Mouse (Mus musculus) adrenal gland, postnatal 36 days (tissue): Measurements from ENCODE around the gene Zranb3. TPM values are rescaled to one million over a fixed set of nuclear protein-coding genes. Genes with fewer than 3 reads are reported as not detected.
"Not testable (repeated sequence)": the region's sequence is repeated elsewhere in the genome, so short reads cannot be mapped to it uniquely, and the experiment has no call there.

ENCODE experiments used
- DNase-seq, 2 experiments: peaks; one replicate each; pipeline ENCODE4 v3.0.0; 2021; ENCODE audit warnings: mixed read lengths in 1 of 2
- total RNA-seq, 2 experiments: library from RNA; stranded (reverse); gene quantifications; 2 replicates each; pipeline ENCODE4 v1.2.3; 2021

The Zranb3 gene
- total RNA-seq, 2 experiments from 2014 or later: 4.3 to 4.6 TPM

DNA sequence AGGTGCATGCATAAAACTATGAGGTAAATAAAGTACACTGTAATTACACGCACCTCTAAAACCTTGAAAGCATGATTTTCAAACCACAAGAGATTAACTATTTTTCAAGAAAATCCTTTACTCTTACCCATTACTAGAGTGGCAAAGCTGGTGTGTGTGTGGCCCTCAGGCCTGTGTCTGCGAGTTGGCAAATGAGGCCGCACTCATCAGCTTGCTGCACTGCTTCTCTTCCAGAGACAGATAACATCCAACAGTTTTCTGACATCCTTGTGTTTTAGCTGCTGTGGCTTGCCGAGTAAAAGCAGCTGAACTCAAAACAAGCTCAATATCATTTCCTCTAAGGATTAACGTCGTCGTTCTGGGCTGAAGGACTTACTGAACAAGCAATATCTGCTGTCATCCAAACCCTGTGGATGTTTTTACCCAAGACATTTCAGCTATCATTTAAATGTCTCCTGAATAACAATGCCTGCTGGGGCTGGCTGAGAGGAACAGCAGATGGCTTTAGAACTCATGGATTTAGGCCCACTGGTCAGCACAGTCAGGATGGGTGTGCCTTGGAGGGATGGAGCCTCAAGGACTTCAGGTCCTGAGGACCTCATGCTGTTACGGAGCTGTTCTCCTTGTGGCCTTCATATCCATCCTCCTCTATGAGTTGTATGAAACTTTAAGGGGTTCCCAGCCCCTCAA lies 42.0 kb downstream of the Zranb3 start:
- DNase-seq: no peak

DNA sequence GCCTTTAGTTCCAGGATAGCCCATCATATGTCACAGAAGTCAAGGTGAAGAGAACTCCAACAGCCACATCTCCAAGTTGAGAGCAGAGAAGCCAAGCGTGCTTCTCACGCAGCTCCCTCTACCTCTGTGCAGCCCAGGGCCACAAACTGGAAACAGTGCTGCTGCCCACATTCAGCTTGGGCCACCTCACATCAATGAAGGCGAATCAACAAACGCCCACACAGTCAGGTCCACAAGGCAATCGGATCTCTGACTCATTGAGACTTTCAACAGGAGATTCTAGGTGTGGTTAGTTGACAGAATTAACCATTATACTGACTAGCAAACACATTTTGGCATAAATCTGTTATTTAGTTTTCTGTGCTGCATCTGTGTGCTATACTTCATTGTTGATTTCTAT lies 44.2 kb downstream of the Zranb3 start:
- DNase-seq: no peak

DNA sequence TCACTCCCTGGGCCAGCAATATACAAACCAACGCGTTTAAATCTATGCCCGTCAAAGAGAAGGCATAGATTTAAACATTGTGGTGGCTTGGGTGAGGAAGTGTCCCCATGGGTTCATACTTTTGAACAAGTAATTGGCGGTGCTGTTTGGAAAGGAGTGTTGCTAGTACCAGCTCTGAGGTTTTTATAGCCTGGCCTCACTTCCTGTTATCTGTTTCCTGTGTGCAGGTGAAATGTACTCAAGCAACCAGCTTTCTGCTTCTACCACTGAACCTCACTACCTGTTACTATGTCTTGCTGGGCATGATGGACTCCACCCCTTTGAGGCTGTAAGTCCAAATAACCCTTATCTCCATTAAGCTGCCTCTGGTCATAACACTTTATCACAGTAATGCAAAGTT lies 45.6 kb downstream of the Zranb3 start:
- no peak for DNase-seq

- DNase-seq: no peak
Observed at GRCm38 (mm10) chr1:128046920-128047319, 55.9 kb downstream of the Zranb3 start.

- no peak for DNase-seq
Observed at GRCm38 (mm10) chr1:128046455-128046854, 56.4 kb downstream of the Zranb3 start.

GRCm38 (mm10) chr1:128044181-128044580 lies 58.7 kb downstream of the Zranb3 start:
- no peak for DNase-seq

DNA sequence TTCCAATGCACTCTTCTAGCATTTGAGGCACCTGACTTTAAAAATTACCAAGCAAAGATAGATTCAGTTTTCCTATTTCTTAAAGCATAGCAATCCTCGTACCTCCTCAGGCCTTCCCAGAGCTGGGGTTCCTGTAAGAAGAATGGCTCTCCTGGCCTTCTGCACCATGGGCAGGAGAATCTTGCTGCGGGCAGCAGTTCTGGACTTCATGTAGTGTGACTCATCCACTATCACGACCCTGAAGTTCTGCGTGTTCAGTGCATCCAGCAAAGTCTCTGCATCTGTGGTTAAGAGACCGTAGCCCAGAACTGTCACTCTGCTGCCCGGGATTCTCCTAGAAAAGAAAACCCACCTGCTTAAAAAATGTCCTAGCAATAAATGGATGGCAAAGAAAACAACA lies 66.6 kb downstream of the Zranb3 start:
- DNase-seq: peak; percentile 44 to 51

- DNase-seq: no peak
Observed at GRCm38 (mm10) chr1:128032123-128032522, 70.7 kb downstream of the Zranb3 start.

DNA sequence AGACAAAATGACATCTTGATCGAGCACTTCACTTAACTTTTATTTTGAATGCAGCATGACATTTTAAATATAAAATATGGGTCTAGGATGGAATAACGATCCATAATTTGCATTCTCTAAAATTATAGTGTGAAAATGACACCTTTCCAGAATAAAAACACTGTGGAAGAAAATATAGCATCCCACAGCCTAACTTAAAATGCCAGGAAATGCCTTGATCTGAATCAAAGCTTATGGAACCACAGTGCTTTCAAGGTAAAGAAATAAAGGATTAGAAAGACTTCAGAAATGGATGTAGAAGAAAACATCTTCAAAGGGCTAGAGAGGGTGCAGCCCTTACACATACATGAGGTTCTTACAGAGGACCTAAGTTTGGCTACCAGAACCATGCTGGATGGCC lies 71.3 kb downstream of the Zranb3 start:
- DNase-seq: no peak

GRCm38 (mm10) chr1:128024363-128025114 lies 78.3 kb downstream of the Zranb3 start:
- DNase-seq: no peak

GRCm38 (mm10) chr1:128020001-128020770 lies 82.7 kb downstream of the Zranb3 start:
- no peak for DNase-seq

DNA sequence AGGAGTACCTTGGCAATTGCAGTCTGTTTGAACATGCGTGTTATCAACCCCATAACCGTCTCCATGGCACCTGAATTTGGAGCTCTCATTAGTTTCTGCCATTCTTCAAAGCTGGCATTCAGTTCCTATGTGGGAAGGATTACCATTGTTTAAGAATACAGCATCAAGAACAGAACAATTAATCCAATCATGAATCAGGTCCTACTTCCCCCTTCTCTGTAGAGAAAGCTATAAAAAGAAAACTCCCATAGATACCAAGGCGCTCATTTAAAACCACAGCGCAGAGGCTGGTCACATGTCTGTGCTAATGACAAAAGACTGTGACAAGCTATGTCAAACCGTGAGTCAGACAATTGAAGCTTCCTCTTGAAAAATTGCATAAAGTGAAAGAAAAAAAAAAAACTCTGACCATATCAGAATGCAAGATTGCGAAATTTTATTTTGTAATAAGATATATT lies 86.8 kb downstream of the Zranb3 start:
- peak in 1 of 2 experiments; percentile 5 for DNase-seq

DNA sequence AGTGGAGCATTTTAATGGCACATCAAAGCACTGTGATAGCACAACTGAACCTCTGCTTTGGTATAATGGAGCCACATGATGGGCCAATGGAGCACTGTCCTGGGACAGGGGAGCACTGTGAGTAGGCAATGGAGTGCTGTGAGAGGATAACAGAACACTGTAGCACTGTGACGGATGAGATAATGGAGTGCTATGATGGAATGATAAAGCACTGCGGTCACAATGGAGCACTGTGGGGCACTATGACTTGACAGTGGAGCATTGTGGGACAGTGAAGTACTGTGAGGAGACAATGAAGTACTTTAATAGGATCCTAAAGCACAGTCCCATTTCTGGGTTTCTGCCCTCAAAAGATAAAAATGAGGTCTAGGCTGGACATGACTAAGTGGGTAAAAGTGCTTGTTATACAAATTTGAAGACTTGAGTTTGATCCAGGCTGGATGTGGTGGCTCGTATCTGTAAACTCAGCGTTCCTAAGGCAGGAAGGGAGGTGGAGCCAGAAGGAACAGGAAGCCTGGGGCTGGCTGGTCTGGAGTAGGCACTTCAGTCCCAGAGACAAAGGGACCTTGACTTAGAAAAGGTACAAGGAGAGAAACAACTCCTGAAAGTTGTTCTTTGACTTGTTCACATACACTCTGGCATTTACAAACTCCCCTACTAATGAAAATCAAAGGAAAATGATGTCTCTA lies 89.0 kb downstream of the Zranb3 start:
- DNase-seq: no peak

DNA sequence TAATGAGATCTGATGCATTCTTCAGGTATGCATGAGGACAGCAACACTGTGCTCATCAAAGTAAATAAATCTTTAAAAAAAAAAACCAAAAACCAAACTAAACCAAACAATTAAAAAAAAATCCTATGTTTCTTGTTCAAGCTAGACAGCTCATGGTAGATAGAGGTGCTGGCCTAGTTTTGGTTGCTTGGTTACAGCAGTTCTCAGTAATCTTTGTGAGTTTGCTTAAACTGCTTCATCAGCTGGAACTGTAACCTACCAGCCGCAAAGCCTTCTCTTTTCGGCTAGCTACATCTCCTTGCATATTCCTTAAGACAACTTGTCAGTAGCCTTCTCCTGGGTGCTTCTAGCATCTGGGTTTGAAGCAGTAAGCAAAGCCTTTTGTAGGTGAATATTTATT lies 93.1 kb downstream of the Zranb3 start:
- DNase-seq: no peak

GRCm38 (mm10) chr1:128006042-128006600 lies 96.7 kb downstream of the Zranb3 start:
- not testable (repeated sequence) for DNase-seq

GRCm38 (mm10) chr1:128004371-128004720 lies 98.5 kb downstream of the Zranb3 start:
- no peak for DNase-seq

- no peak for DNase-seq
Observed at GRCm38 (mm10) chr1:128003712-128004370, 99.0 kb downstream of the Zranb3 start.

- DNase-seq: no peak
Observed at GRCm38 (mm10) chr1:128002159-128002558, 100.7 kb downstream of the Zranb3 start.

DNA sequence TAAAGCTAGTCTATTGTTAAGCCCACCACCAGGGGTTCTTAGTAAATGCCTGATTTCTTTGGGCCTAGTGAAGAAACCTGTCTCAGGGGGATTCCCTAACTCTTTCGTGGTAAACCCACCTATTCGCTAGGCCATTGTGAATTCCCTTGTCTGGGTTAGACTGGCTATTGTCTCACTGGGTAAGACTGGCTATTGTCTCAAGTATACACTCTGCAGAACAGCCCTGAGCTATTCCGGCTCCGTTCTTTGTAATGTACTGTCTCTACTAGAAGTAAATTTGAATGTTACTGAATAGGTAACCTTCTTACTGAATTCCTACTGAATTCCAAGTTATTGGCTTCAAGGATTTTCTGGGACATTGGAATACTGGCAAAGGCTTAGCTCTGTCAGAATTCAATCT lies 101.9 kb downstream of the Zranb3 start:
- not testable (repeated sequence) for DNase-seq

DNA sequence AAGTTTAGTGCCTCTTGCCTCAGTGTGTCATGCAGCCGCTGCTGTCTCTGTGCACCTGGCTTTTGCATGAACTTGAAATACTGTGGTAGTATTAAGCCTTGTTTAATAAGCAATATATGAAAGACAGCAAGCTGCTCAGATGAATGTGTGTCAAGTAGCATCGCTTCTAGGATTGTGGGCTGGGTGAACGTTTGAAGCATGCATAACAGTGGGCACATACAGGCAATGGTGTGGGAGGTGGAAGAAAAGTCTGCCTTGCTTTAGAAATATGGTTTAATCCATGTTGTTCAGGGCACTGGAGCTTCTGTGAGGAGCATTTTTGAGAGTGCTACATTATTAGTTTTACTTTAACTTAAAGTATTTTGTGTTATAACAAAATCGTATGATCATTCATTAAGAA lies 109.0 kb downstream of the Zranb3 start:
- no peak for DNase-seq
